Mouse (Mus musculus): ENCODE data around the gene Snapc1.

Gene Snapc1

GRCm38 (mm10) chr12:73996906-73997296 is 32.6 kb downstream of the Snapc1 start:
- DNase-seq (ENCODE audit: low read depth, low spot score), result no peak

GRCm38 (mm10) chr12:73997297-73998127 is 33.2 kb downstream of the Snapc1 start, which contains the start of gene Syt16:
Gene Syt16 (plus strand): TSS chr12:73997661.
- no peak for DNase-seq (ENCODE audit: low read depth, low spot score)

- DNase-seq (ENCODE audit: low read depth, low spot score), result no peak
Observed at GRCm38 (mm10) chr12:73998128-73998456, 33.8 kb downstream of the Snapc1 start.

GRCm38 (mm10) chr12:74002449-74002848 is 38.2 kb downstream of the Snapc1 start:
- DNase-seq (ENCODE audit: low read depth, low spot score), result no peak

- no peak for DNase-seq (ENCODE audit: low read depth, low spot score)
Observed at GRCm38 (mm10) chr12:74009448-74009911, 45.2 kb downstream of the Snapc1 start.

- no peak for DNase-seq (ENCODE audit: low read depth, low spot score)
Observed at GRCm38 (mm10) chr12:74013739-74014138, 49.5 kb downstream of the Snapc1 start.

- DNase-seq (ENCODE audit: low read depth, low spot score), result no peak
Observed at GRCm38 (mm10) chr12:74014739-74015270, 50.5 kb downstream of the Snapc1 start.

- DNase-seq (ENCODE audit: low read depth, low spot score), result no peak
Observed at GRCm38 (mm10) chr12:74015491-74015890, 51.2 kb downstream of the Snapc1 start.

- no peak for DNase-seq (ENCODE audit: low read depth, low spot score)
Observed at GRCm38 (mm10) chr12:74023260-74023659, 59.0 kb downstream of the Snapc1 start.

GRCm38 (mm10) chr12:74024912-74025311 is 60.6 kb downstream of the Snapc1 start:
- no peak for DNase-seq (ENCODE audit: low read depth, low spot score)

Measured in retina, postnatal 7 days (tissue).